Mouse (Mus musculus) MEL (cell line): ENCODE data around the gene Nsrp1.

Experiments
- CTCF ChIP-seq, 3 experiments: IDR thresholded peaks in 2 of 3; conservative IDR thresholded peaks in 1 of 3; 2 replicates each; pipeline ENCODE4 v1.5.1; 2011 to 2012; ENCODE audit warnings: low read length in 3 of 3, low read depth in 2 of 3, mild to moderate bottlenecking in 2 of 3, improper control_type of control experiment in 1 of 3, inconsistent platforms in 1 of 3, mixed read lengths in 1 of 3, moderate library complexity in 1 of 3; ENCODE audit not compliant: control insufficient read depth in 1 of 3, insufficient read depth in 1 of 3, poor library complexity in 1 of 3, severe bottlenecking in 1 of 3
- ELF1 ChIP-seq: IDR thresholded peaks from 2 replicates; pipeline ENCODE4 v1.6.1; 2014; ENCODE audit warnings: low read depth, mild to moderate bottlenecking, inconsistent platforms, low read length, improper control_type of control experiment, moderate library complexity
- GABPA ChIP-seq: IDR thresholded peaks from 2 replicates; pipeline ENCODE4 v1.6.1; 2012; ENCODE audit warnings: low read depth, mild to moderate bottlenecking, inconsistent platforms, low read length, improper control_type of control experiment, moderate library complexity
- MYC ChIP-seq: IDR thresholded peaks from 2 replicates; pipeline ENCODE4 v1.6.1; 2011; ENCODE audit warnings: low read depth, mild to moderate bottlenecking, low read length, improper control_type of control experiment, moderate library complexity
- RAD21 ChIP-seq: IDR thresholded peaks from 2 replicates; pipeline ENCODE4 v1.6.1; 2011; ENCODE audit warnings: mild to moderate bottlenecking, low read depth, low read length, improper control_type of control experiment
- TCF12 ChIP-seq: IDR thresholded peaks from 2 replicates; pipeline ENCODE4 v1.6.1; 2014; ENCODE audit warnings: low read depth, mild to moderate bottlenecking, inconsistent platforms, low read length, improper control_type of control experiment, moderate library complexity

GRCm38 (mm10) chr11:77019539-77019938 lies 58.7 kb downstream of the Nsrp1 start:
- peak; percentile 55; the same call in 1 of the 2 replicates for TF ChIP-seq MYC
- TF ChIP-seq CTCF (IDR thresholded peaks at IDR 0.05 in 2 of 3, conservative IDR thresholded peaks at IDR 0.05 in 1 of 3; ENCODE audit: control insufficient read depth in 1 of 3, insufficient read depth in 1 of 3, low read depth in 2 of 3, low read length in 3 of 3, poor library complexity in 1 of 3, severe bottlenecking in 1 of 3), result no peak
- TF ChIP-seq RAD21, result no peak
- no peak for TF ChIP-seq GABPA
- TF ChIP-seq TCF12, result peak; percentile 72
- TF ChIP-seq ELF1, result no peak
